Mouse (Mus musculus) embryonic fibroblast, embryonic 13.5 days (primary cell): ENCODE measurements at regions not wholly inside any gene's neighbourhood (a gene's known extent, or its start where the extent isn't known, plus 50 kb on each side); places are given as distances from the start of the nearest gene placed in this dataset.
"Not testable (repeated sequence)": the region's sequence is repeated elsewhere in the genome, so short reads cannot be mapped to it uniquely, and the experiment has no call there.

Experiments
- H3K27ac ChIP-seq: 2 replicates; pipeline ENCODE4 v1.5.1; 2012; ENCODE audit warnings: low read length, control low read depth, inconsistent platforms; ENCODE audit not compliant: insufficient read depth
- H3K4me1 ChIP-seq: 2 replicates; pipeline ENCODE4 v1.6.1; 2011; ENCODE audit warnings: low read length; ENCODE audit not compliant: control insufficient read depth, insufficient read depth
- H3K4me3 ChIP-seq: 2 replicates; pipeline ENCODE4 v1.5.1; 2011; ENCODE audit warnings: mild to moderate bottlenecking, control low read depth, low read length; ENCODE audit not compliant: insufficient read depth
- CTCF ChIP-seq: IDR thresholded peaks from 2 replicates; pipeline ENCODE4 v1.5.1; 2011; ENCODE audit warnings: mild to moderate bottlenecking, control low read depth, low read length, moderate library complexity, borderline replicate concordance; ENCODE audit not compliant: insufficient read depth
- POLR2A ChIP-seq: IDR thresholded peaks from 2 replicates; pipeline ENCODE4 v1.6.1; 2011; ENCODE audit warnings: low read depth, mild to moderate bottlenecking, control low read depth, low read length, moderate library complexity

GRCm38 (mm10) chr15:9954941-9955340 lies 206.3 kb upstream of the Spef2 start:
- Histone ChIP-seq H3K4me3 (no peak overlapping the region), H3K27ac (no peak overlapping the region), H3K4me1 (no peaks in the 10 kb centered on the region)
- TF ChIP-seq CTCF (no peak), POLR2A (no peak)

DNA sequence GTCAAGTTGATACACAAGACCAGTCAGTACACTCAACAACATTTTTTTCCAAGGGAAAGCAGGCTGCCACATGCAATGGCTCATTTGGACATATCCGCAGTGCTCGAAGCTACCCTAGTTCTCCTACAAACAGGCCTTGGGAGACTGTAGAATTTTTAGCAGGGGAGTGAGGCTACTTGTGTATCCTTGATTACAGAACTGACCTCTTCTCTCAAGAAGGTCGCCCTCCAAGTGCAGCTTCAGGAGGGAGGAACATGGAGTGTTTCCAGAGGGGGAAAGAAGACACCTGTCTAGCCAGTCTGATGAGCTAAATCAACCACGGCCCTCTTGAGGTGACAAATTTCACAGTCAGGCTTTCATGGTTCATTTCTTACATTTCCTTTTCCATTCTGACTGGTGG lies 202.0 kb upstream of the Prlr start:
- H3K4me3 ChIP-seq: no peak overlapping the region
- H3K27ac ChIP-seq: no peak overlapping the region
- no peaks in the 10 kb centered on the region for H3K4me1 ChIP-seq
- TF ChIP-seq POLR2A (no peak), CTCF (no peak)

GRCm38 (mm10) chr15:10011289-10012234 lies 165.5 kb upstream of the Prlr start:
- H3K4me1 ChIP-seq: no peaks in the 10 kb centered on the region
- no peak overlapping the region for H3K27ac ChIP-seq
- no peak overlapping the region for H3K4me3 ChIP-seq
- TF ChIP-seq POLR2A: no peak
- no peak for TF ChIP-seq CTCF

GRCm38 (mm10) chr15:10017216-10017615 lies 159.8 kb upstream of the Prlr start:
- TF ChIP-seq POLR2A: no peak
- TF ChIP-seq CTCF: no peak
- H3K27ac ChIP-seq: no peak overlapping the region
- no peak overlapping the region for H3K4me3 ChIP-seq
- H3K4me1 ChIP-seq: no peaks in the 10 kb centered on the region

DNA sequence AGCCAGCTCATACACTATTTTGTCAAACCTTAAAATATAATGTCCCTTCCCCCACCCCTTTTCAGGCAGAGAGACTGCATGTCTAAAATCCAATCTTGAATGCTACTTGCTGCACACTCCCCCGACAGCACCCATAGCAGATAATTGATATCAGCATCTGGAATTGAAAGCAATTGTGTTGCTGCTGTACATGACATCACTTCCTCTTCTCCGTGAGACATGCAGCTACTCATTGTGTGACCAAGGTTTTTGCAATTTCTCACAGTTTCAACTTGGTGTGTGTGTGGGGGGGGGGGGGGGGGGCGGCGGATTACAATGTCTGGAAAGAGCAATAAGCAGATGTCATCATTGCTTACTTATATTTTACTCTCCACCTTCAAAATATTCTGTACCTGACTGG lies 147.1 kb upstream of the Prlr start:
- Histone ChIP-seq H3K27ac (no peak overlapping the region), H3K4me1 (no peaks in the 10 kb centered on the region), H3K4me3 (no peak overlapping the region)
- no peak for TF ChIP-seq CTCF
- no peak for TF ChIP-seq POLR2A

DNA sequence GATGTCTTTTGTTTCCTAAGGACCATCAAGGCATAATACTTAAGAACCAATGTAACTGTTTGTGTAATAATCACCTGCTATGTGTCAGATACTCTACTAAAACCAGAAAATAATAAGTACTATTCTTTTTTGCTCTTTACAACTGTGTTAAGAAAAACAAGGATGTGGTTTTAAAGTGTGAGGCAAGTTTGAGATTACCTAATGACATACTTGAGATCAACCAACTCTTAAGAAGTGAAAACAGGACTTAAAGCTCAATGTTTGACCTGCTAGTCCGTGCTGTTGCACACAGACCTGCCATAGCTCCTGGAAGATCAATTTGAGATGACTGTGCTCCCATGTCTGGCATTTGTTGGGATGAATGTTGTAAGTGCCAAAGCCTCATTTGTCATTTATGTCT lies 141.5 kb upstream of the Prlr start:
- Histone ChIP-seq H3K4me1 (no peaks in the 10 kb centered on the region), H3K27ac (no peak overlapping the region), H3K4me3 (no peak overlapping the region)
- TF ChIP-seq POLR2A: no peak
- no peak for TF ChIP-seq CTCF

DNA sequence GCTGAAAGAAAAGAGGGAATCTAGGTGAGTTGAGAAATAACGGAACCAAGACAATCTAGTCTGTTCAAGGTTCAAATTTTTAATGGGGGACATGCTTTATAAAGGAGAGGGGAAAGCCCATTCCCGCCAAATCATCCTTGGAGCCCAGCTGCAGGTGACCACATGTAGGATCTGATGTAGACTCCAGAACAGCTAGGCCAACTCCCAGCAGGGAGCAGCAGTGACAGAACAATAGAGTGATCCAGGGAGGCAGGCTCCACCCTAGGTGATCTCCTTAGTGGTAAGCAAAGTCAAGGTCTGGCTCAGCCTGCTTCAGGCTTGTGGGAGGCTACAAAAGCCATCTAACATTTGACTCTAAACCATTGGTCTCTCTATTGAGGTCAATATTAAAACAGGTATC lies 140.5 kb upstream of the Prlr start:
- H3K4me3 ChIP-seq, H3K4me1 ChIP-seq: not testable (repeated sequence)

DNA sequence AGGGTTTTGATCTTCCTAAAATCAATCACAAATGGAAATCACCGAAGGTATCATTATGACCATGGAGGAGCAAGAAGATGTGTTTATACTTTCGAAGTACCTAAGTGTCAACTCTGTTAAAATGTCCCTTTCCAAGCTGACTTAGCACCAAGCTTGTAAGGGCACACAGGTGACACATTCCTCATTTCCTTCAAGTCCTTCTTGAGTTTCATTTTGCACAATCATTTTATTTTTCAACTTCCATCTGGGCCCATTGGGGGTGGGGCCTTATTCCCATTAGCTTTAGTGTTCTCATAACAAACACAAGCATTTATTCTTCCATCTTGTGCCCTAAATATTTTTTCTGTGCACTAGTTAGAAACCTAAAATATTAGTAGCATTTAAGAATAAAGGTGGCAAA lies 103.5 kb upstream of the Prlr start:
- TF ChIP-seq CTCF (no peak), POLR2A (no peak)
- no peak overlapping the region for H3K4me3 ChIP-seq
- no peaks in the 10 kb centered on the region for H3K4me1 ChIP-seq
- no peak overlapping the region for H3K27ac ChIP-seq

More for the DNA sequence above, 140.5 kb upstream of the Prlr start:
- not testable (repeated sequence) for H3K27ac ChIP-seq

DNA sequence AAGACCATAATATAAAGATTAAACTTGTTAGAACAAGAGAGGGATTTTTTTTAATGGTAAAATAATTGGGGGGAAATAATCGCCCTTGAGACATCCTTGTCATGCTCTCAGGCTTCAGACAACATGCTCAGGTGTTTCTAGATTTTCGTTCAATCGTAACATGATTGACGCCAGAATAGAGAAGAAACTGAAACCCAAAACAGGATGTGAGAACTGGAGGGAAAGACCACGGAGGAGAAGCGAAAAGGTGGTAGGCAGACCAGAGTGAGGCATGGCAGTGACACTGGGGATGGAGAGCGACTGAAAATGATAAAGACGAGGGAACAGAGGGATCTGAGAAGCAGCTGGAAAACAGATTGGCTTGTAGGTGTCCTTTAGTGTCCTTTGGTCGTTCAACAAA lies 102.1 kb upstream of the Prlr start:
- Histone ChIP-seq H3K27ac (no peak overlapping the region), H3K4me3 (no peak overlapping the region), H3K4me1 (no peaks in the 10 kb centered on the region)
- TF ChIP-seq CTCF (no peak), POLR2A (no peak)

DNA sequence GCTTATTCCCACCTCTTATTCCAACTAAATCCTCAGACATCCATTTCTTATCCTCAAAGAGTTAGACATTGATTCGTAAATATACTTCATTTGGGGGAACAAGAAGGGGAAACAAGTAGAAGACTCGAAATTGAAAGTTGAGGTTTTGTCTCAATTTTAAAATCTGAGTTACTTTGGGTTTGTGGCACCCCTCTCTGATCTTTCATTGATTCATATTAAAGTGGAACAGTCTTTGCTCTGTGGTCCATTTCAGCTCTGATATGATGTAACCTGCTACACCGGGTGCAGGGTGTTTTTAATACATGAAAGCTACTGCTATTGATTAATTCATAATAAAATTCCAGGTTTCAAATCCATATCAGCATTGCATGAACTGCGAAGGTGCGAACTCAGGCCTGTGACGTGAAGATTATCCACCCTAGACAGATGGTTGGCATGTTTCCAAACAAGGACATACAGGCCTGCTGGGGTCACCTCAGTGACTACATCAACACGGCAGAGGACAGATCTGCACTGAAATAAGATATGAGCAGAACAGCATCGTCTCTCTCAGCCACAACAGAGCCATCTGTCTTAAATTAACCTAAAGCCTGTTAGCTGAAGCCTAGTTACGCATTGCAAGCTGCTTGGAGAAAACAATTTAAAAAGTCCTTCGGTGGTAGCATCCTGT lies 101.5 kb upstream of the Prlr start:
- no peak overlapping the region for H3K4me3 ChIP-seq

More for the DNA sequence above, 101.5 kb upstream of the Prlr start:
- no peak for TF ChIP-seq CTCF
- TF ChIP-seq POLR2A: no peak
- Histone ChIP-seq H3K27ac (no peak overlapping the region), H3K4me1 (no peaks in the 10 kb centered on the region)
